Mouse (Mus musculus): Measurements from ENCODE around the gene Slc28a1.

GRCm38 (mm10) chr7:81149759-81150158 is 35.2 kb downstream of the Slc28a1 start:
- TF ChIP-seq CTCF (IDR thresholded peaks at IDR 0.05; ENCODE audit: insufficient read depth, low read length) (no peak), POLR2A (IDR thresholded peaks at IDR 0.05; ENCODE audit: borderline replicate concordance, extremely low read depth, low read depth, low read length) (no peak)
